Mouse (Mus musculus) retina, embryonic 14.5 days (tissue): ENCODE results near the gene Cdh13.
A peak's percentile ranks its signal among the peaks of the same experiment; 100 is the strongest.

Experiments used
- DNase-seq: peaks from one replicate; pipeline ENCODE4 v3.0.0-alpha.2; 2015; ENCODE audit warnings: low spot score

Gene Cdh13

GRCm38 (mm10) chr8:118809660-118810059, 526.1 kb downstream of the Cdh13 start:
- no peak for DNase-seq

GRCm38 (mm10) chr8:118815055-118815454, 531.5 kb downstream of the Cdh13 start:
- peak; percentile 32 for DNase-seq

GRCm38 (mm10) chr8:118826761-118827160, 543.2 kb downstream of the Cdh13 start:
- no peak for DNase-seq

GRCm38 (mm10) chr8:118827726-118828125, 544.2 kb downstream of the Cdh13 start:
- no peak for DNase-seq

- no peak for DNase-seq
These were observed 546.8 kb downstream of the Cdh13 start for GRCm38 (mm10) chr8:118830291-118830690.

GRCm38 (mm10) chr8:118831026-118831425, 547.5 kb downstream of the Cdh13 start:
- DNase-seq, result no peak

GRCm38 (mm10) chr8:118838801-118839200, 555.3 kb downstream of the Cdh13 start:
- no peak for DNase-seq

- DNase-seq, result peak; percentile 9
These were observed 562.2 kb downstream of the Cdh13 start for GRCm38 (mm10) chr8:118845690-118846089.

GRCm38 (mm10) chr8:118848021-118848420, 564.5 kb downstream of the Cdh13 start:
- DNase-seq, result no peak

GRCm38 (mm10) chr8:118849515-118849914, 566.0 kb downstream of the Cdh13 start:
- no peak for DNase-seq

GRCm38 (mm10) chr8:118850381-118850780, 566.8 kb downstream of the Cdh13 start:
- peak; percentile 71 for DNase-seq

- DNase-seq, result no peak
These were observed 567.8 kb downstream of the Cdh13 start for GRCm38 (mm10) chr8:118851361-118851760.

GRCm38 (mm10) chr8:118852861-118853260, 569.3 kb downstream of the Cdh13 start:
- no peak for DNase-seq

GRCm38 (mm10) chr8:118854656-118855055, 571.1 kb downstream of the Cdh13 start:
- no peak for DNase-seq

- DNase-seq, result peak; percentile 18
These were observed 582.8 kb downstream of the Cdh13 start for GRCm38 (mm10) chr8:118866332-118866731.

- DNase-seq, result no peak
These were observed 587.2 kb downstream of the Cdh13 start for GRCm38 (mm10) chr8:118870711-118871110.

GRCm38 (mm10) chr8:118879939-118880825, 596.6 kb downstream of the Cdh13 start:
- DNase-seq, result no peak

- DNase-seq, result peak; percentile 11
These were observed 600.8 kb downstream of the Cdh13 start for GRCm38 (mm10) chr8:118884296-118884695.

- no peak for DNase-seq
These were observed 601.5 kb downstream of the Cdh13 start for GRCm38 (mm10) chr8:118884988-118885387.

GRCm38 (mm10) chr8:118902402-118902801, 618.9 kb downstream of the Cdh13 start:
- DNase-seq, result peak; percentile 62

GRCm38 (mm10) chr8:118916513-118916912, 633.0 kb downstream of the Cdh13 start:
- no peak for DNase-seq

- DNase-seq, result no peak
These were observed 653.9 kb downstream of the Cdh13 start for GRCm38 (mm10) chr8:118937412-118937811.

GRCm38 (mm10) chr8:118938025-118938424, 654.5 kb downstream of the Cdh13 start:
- DNase-seq, result peak; percentile 10
